Mouse (Mus musculus): ENCODE results near the gene Ces4a.
"Not testable (repeated sequence)": the region's sequence is repeated elsewhere in the genome, so short reads cannot be mapped to it uniquely, and the experiment has no call there.

Ces4a gene

DNA sequence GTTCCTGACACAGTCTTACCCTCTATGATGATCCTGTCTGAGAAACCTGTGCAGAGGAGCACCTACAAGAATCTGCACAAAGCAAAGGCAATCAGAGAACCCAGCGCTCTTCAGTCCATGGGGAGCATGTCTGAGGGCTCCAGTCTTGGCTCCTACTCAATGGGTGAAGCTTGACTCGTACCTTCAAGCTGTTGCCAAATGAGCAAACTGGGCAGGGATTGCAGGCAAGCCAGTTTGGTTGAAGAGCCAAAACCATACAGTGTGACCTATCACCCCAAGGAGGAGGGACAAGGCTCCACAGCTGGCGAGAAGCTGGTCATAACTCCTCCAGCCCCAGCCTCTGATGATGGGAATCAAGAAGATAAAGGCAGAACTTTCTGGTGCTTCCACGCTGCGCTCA is at the start of gene Ces4a:
TSS of gene Ces4a (plus strand) at position 292 of the 400 bp plus-strand sequence.
- no peak for DNase-seq

DNA sequence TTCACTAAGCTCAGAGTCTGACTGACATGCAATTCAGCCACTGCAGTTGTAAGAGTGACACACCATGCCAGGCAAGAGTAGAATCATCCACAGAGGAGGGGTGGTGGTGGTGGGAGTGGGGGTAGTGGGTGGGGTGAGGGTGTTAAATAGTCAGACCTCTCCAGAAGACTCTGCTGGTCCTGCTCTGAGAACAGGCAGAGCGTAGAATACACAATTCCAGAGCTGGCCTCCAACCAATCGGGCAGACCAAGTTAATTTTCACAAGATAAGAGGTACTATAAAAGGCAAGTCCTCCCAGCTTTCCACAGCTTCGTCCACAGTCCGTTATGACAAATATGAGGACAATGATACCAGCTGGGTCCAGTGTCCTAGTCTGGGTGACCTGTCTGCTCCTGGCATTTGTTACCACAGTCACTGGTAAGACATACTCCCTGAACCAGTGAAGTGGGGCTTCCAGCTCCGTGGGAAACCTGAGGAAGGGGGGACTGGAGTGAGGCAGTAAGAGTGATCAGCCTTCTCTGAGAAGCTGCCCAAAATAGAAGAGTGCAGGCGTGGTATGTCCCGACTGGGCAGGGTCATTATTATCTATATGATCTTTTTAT is 48.0 kb upstream of the Ces4a start, which contains the start of gene Ces3b:
TSS of gene Ces3b (plus strand) at position 305 of the 602 bp plus-strand sequence.
- no peak for DNase-seq

DNA sequence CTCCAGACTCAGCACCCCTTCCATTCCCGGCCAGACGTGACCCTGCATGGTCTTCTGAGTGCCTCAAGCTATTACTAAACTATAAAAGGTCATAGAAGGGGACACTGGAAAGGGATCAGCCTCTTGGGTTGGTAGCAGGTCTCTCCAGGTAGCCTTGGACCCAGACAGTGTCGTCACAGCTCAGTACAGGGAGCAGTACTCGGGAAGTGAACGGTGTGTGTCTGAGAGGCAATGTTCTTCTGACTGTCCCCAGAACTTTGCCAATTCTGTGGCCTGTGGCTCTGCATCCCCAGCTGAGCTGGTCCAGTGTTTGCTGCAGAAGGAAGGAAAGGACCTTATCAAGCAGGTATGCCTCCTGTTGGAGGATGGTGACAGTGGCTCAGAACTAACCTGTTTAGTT is 43.4 kb upstream of the Ces4a start:
- DNase-seq: not testable (repeated sequence)

DNA sequence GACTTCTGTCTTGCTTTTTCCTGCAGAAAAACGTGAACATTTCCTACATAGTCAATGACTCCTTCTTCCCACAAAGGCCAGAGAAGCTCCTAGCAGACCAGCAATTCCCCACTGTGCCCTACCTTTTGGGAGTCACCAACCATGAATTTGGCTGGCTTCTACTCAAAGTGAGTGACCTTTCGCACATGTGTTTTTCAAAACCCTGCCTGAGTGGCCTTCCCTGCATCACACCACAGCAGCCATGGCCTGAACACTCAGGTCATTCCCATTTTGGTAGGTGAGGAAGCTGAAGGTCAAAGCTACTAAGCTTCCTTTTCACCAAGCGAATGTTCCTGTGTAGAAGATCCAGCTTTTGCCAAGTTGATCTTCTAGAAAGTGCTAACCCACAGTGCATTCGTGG is 43.0 kb upstream of the Ces4a start:
- DNase-seq: no peak

DNA sequence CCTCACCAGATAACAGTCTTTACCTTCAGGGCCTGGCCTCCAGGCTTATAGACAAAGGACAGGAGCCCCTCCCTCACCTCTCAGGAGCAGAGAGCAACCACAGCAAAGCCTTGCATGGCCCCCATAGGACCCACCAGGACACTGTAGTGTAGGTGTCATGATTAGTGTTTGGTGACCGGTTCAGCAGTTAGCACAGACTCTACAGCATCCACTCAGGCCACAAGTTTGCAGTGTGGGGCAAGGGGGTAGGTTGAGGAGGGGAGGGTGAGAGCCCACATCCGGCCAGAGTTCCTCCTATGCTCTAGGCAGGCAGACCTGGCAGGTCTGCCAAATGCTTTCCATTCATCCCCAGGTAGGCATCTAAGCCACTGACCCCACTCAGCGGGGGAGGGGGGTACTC is 37.6 kb upstream of the Ces4a start:
- DNase-seq: no peak

DNA sequence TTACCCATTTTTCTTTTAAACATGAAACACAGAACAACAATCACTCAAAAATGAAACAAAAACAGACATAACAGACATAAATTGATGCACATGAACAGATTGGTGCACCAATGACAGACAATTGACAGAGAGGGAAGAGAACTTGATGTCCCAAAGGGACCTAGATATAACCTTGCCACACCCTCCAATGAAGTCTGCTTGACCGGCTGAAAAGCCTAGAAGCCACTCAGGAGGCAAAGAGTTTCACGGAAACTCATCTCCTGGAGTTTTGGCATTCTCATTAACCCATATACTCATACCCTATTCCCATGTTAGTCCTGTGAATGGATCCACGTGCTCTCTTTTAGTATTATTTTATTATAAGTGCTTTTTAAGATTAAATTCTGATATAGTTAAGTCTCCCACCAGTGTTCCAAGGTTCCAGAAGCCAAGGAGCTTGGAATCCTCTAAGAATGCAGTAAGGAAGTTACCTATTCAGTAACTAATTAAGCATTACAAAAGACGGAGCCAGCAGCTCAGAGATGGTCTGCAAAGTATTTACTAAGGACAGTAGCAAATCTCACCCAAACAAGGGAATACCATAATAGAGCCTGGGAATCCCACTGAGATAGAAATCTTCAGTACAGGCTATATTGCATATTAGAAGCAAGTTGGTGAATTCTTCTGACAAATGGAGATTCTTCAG is 29.4 kb upstream of the Ces4a start:
- not testable (repeated sequence) for DNase-seq

DNA sequence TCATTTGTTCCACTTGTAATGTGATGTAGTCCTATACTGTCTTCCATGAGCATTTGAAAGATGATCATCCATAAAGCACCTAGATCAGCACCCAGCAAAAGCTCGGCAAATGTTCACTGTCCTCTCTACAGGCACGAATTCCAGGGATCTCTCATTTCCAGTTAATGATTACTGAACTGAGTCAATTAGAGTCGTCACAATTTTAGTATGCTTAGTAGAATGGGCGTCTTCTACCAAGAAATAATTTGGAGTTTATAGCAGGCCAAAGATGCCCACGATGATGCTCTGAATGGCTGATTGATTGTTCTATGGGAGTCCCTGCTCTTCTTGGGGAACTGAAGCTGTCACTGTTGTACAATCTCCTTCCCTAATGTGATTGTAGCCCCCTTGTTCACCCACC is 27.9 kb upstream of the Ces4a start:
- DNase-seq: not testable (repeated sequence)

DNA sequence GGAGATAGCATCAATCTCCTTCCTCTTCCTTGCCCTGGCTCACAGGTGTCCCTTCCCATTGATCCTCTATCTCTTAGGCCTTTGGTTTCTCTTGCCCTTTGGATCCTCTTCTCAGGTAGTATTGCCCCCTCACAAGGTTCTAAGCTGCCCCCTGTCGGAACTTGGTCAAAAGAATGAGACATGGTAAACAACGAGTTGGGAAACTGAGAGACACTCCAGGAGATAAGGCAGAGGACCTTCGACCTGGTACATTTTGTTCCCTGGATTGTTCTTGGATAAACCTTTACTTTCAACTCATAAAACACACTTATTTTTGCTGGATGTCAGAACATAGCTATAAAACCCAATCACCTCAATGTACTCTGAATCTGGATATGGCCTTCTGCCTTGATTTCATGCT is 27.4 kb upstream of the Ces4a start:
- no peak for DNase-seq

DNA sequence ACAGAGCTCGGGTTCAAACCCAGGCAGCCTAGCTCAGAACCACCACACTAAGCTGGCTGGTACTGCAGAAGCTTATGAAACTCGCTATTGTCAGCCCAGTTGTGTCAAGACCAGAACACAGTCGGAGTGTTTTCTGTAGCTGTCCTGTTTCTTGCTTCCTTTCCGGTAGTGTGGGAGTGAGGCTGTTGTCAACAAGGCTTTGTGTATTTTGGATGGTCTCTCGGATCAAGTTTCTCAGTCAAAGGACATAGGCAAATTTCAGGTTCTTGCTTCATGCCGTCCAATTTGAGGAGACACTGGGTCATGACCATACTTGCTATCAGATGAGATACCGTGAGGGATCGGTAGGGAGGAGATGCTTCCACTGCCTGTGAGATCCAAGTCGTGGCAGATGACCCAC is 1.7 kb upstream of the Ces4a start:
- DNase-seq: no peak

DNA sequence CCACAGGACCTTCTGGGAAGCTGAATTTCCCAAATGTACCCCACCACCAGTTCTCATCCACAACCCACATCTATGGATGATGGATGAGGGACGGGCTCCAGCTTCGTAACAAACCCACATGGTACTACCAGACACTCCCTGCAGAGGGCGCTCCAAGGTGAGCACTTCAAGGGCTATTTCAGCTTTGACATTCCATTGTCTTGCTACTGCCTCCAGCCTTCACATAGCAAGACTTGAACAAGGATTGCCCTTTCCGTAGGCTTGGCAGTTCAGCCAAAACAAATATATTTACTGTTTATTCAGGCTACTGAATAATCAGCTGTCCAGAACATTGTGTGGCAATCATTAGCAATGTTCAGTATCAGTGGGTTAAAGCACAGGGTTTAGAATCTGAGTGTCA is 6.8 kb downstream of the Ces4a start:
- peak; percentile 85 for DNase-seq

DNA sequence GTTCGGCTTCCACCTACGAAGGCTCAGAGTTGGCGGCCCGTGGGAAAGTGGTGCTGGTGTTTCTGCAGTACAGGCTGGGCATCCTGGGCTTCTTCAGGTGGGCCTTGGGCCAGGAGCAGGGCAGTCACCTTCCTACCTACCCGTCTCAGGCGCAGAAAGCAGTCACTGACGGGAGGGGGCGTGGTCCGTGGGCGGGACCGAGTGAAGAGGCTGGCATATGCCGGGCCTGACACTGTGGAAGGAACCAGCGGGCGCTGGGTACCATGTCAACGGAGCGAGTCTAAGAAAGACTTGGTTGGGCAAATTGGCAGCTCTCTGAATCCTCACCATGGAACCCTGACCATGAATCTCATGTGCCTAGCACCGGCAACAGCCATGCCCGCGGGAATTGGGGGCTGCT is 10.8 kb downstream of the Ces4a start:
- DNase-seq: peak in 1 of 2 experiments; percentile 15

DNA sequence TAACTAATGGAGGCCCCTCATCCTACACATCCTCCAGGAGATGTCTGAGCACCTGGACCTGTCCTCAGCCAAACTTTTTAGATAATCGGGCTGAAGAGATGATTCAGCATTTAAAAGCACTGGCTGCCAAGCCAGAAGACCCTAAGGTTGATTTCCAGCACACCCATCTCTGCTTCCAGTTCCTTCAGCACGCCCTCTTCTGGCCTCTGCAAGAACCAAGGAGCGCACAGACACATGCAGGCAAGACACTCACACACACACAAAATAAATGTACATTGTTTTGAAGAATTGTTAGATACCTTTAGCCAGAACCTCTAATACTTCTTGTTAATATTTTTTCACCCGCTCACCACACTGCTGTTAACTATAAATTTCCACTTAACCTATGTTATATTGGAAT is 20.1 kb downstream of the Ces4a start:
- DNase-seq: no peak

DNA sequence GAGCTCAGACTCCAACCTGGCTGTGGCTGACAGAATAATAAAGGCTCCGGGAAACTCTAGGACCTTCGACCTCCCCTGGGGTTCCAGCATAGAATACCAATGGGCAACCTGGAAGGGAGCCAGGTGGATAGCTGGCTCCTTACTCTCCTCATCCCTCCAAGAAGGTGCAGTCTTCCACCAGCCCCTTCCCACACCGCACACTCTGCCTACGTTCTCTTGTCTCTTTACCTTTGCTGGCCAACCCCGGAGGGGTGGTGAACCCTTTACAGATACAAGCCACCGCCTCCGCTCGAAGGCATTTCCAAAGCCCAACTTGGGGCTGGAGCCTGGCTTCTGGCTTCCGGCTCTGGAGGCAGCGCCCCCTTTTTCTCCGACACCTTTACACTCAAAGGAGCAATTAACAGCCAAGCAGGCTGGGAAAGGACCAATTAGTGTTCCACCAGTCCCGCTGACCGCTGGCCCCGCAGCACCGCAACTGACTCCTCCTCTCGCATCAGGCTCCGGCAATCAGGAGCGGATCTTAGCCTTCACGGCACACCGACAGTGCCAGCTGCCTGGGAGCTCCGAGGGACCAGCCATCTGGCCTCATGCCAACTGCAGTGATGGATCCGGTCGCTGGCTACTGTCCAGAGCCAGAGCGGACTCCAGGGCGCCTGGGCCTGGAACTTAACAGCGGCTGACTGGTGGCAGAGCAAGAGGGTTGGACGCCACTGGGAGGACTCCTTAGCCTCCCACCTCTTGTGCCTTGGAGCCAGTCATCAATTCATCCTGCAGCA is 21.2 kb downstream of the Ces4a start:
- DNase-seq: peak; percentile 88 to 93

DNA sequence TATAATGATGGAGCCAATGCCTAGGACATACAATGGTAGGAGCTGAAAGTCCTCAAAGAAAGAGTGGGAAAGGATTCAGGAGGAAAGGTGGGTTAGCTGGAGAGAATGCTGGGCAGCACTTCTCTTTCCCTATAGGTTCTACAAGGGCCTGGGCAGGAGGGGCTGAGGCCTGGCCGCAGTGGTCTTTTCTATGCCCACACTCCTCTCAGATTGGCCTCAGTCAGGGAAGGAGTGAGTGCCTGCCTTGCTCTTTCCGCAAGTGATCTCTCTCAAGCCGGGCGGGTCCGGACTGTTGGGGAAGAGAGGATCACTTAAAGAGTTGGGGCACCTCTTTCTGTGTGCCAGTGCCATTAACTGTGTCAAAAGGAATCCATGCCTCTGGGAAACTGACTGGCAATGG is 22.7 kb downstream of the Ces4a start:
- DNase-seq: no peak

DNA sequence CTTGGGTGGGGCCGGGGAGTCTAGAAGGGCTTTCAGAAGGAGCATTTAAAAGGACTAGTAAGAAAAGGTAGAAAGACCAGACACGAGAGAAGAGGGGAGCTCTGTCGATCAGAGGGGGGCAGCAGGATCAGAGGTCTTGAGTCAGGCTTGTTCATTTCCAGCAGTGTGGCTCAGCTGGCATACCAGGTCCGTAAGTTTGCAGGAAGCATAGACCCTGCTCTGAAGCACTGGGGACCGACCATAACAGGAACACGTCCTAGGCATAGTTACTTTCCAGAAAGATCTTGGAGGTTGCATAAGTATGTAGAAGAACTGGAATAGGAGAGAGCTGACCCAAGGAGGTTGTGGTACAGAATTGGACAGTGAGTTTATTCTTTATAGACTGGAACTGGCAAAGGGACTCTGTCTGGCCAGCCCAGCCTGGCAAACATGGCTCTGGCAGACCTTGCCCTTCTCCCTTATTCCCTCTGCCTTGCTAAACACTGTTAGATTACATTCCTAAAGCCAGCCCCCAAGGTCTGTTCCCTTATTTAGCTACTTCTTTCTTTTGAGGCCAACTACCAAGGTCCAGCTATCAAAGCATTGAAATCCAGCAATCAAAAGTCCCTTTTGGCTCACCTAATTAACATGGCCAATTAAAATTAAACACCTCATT is 23.6 kb downstream of the Ces4a start:
- DNase-seq: no peak

DNA sequence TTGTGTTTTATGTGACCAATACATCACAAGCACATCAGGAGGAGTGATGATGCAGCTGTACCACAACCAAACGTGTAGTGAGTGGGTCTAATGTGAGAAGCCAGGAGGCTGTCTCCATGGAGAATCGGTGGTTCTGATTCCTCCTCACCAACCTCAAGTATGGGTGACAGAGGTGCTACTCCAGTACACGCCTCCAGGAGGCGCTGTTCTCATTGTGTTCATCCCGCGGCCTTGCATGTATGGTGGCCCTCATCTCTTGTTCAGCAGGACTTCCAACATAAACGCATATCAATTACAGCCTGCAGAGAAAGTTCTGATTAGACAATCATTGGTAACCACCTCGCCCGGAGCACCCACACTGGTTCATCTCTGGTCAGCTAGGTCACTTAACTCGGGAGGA is 26.0 kb downstream of the Ces4a start:
- peak; percentile 55 to 61 for DNase-seq

DNA sequence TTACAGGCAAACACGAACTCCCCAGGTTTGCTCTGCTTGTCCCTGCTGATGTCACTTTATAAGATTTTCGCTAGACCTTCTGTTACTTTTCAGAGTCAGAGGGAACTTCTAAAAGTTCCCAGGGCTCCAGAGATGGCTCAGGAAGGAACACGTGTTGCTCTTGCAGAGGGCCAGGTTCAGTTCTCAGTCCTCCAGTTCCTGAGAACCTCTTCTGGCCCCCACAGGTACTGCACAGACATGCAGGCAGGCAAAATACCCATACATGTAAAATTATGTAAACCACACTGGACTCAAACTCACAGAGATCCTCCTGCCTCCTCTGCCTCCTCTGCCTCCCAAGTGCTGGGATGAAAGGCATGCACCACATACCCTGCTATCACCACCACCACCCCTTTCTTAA is 26.5 kb downstream of the Ces4a start:
- no peak for DNase-seq

DNA sequence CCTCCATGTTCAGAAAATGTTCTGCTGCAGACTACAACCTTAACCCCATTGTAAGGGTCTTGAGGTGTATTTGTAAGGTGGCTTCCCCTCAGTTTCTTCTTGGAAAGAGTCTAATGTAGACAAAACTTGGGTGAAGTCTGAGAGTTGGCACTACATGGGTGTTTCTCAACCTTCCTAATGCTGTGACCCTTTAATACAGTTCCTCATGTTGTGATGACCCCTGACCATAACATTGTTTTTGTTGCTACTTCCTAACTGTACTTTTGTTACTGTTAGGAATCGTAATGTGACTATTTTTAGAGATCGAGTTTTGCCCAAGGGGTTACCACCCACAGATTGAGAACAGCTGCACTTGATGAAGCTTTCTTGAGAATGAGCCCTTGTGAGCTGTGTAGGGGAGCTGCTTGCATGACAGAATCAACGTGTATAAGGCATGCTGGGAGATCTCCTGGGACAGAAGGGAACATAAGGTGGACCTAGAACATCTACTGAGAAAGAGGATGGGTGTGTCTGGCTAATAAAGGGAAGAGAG is 29.6 kb downstream of the Ces4a start:
- DNase-seq: no peak

DNA sequence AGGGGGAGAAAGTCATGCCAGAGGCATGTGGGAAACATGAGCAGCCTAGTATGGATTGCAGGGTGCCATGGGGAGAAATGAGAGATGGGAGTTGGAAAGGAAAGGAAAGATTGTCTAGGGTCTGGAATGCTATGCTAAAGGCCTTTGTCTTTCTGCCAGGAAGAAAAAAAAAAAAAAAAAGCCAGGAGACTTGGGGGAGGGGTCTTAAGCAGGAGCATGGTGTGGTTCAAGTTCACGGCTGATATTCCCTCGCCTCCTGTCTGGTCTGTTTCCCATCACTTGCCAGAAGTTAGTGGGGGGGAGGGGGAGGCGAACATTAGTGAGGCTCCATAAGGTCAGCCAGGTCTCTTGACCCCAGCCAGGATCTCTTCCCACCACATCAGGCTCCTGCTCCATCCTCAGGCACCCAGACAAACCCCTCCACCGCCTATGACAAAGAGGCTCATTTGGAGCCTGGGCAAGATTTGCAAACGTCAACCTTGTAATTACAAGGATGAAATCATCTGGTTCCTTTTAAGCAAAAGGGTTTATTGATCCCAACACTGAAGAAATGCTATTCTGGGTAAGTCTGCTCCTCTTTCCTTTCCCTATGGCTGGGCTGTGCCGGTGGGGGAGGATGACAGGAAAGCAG is 32.8 kb downstream of the Ces4a start:
- no peak for DNase-seq

DNA sequence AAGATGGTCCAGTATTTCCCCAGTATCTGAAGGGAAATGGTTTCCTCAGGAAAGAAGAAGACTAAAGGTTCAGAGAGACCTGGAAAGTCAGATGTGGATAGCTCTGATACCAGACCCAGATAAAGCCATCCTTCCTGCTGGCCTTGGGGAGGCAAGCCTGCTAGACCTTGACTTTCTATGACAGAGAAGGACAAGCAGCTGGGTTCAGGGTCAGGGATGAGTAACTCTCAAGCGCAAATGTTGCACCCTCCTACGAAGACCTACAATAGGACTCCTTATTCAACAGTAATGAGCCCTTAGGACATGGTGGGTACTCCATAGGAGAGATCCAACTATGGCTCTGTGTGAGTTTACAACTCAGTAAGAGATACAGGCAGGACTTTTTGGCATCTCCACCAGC is 33.6 kb downstream of the Ces4a start:
- DNase-seq: peak in 1 of 2 experiments; percentile 20

DNA sequence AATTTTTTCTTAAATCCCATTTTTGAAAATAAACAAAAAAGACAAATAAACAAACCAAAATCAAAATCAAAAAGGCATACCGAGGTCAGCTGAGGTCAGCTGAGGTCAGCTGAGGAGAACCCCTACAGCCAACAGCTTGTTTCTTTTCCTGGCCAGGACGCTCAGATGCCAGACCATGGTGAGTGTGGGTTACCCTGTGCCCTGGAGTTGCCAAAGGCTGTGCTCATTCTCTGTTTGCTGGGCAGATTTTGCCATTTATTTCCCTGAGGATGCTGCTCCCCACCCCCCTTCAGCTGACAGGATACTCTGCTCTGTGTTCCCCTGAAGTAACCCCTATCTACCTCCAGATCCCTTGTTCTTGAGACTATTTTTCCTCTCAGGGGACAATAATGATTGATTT is 35.5 kb downstream of the Ces4a start:
- DNase-seq: no peak

DNA sequence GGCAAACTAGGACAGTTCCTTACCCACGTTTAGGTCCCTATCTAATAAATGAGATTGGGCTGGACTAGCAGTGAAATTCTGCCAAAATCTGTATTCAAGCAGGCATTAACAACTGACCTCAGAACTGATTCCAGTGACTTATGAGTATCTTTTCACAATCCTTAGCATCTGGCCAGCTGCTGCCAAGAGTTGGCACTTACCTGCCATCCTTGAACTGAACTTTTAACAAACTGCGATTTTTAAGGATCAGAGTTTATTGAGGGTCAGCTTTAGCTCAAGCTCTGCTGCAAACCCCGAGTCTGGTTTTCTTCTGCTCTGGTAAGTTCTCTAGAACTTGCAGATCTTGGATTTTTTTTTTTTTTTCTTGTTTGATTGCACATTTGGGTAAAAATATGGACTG is 38.0 kb downstream of the Ces4a start:
- DNase-seq: no peak

DNA sequence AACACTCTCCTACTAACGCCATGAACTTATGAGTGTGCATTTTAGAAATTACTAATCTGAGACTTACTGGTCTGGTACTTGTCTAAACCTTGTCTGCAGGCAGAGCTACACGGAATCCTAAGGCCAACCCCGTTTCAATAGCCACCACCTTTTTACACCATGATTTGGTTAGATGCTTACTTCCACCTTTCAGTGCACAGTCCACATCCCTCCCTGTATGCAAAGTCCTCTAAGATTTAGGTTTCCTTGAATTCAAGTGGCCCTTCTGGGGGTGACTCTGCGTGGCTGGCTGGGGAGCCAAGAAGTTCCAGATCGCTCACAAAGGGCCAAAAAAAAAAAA is 38.4 kb downstream of the Ces4a start:
- no peak for DNase-seq

Measured in kidney, postnatal 4 days (tissue).